Mouse (Mus musculus) T-cell, adult 2 months (primary cell): ENCODE data around the gene Susd1.

Experiments used
- DNase-seq: peaks from one replicate; pipeline ENCODE4 v3.0.0; 2022; ENCODE audit warnings: low spot score

Gene Susd1

GRCm38 (mm10) chr4:59338896-59339535, 99.4 kb downstream of the Susd1 start:
- DNase-seq = no peak

- DNase-seq = no peak
Measured at GRCm38 (mm10) chr4:59337533-59337885, 100.9 kb downstream of the Susd1 start.

- no peak for DNase-seq
Measured at GRCm38 (mm10) chr4:59336846-59337532, 101.4 kb downstream of the Susd1 start.

- no peak for DNase-seq
Measured at GRCm38 (mm10) chr4:59336439-59336809, 102.0 kb downstream of the Susd1 start.

- peak; percentile 71 for DNase-seq
Measured at GRCm38 (mm10) chr4:59335616-59336438, 102.6 kb downstream of the Susd1 start.

- no peak for DNase-seq
Measured at GRCm38 (mm10) chr4:59335101-59335500, 103.3 kb downstream of the Susd1 start.

GRCm38 (mm10) chr4:59334236-59334635, 104.2 kb downstream of the Susd1 start:
- DNase-seq = peak; percentile 73

GRCm38 (mm10) chr4:59333424-59333895, 105.0 kb downstream of the Susd1 start:
- DNase-seq = peak; percentile 55

GRCm38 (mm10) chr4:59332691-59333423, 105.6 kb downstream of the Susd1 start:
- DNase-seq = no peak

- no peak for DNase-seq
Measured at GRCm38 (mm10) chr4:59332089-59332488, 106.3 kb downstream of the Susd1 start.

- peak; percentile 99 for DNase-seq
Measured at GRCm38 (mm10) chr4:59331633-59332032, 106.8 kb downstream of the Susd1 start.

- no peak for DNase-seq
Measured at GRCm38 (mm10) chr4:59330961-59331604, 107.3 kb downstream of the Susd1 start.

- no peak for DNase-seq
Measured at GRCm38 (mm10) chr4:59329461-59330304, 108.8 kb downstream of the Susd1 start.

- no peak for DNase-seq
Measured at GRCm38 (mm10) chr4:59328821-59329220, 109.6 kb downstream of the Susd1 start.

GRCm38 (mm10) chr4:59327986-59328385, 110.4 kb downstream of the Susd1 start:
- peak; percentile 66 for DNase-seq

GRCm38 (mm10) chr4:59326031-59326760, 112.2 kb downstream of the Susd1 start:
- DNase-seq = no peak

- no peak for DNase-seq
Measured at GRCm38 (mm10) chr4:59324317-59324716, 114.1 kb downstream of the Susd1 start.

GRCm38 (mm10) chr4:59323231-59323651, 115.2 kb downstream of the Susd1 start:
- no peak for DNase-seq

GRCm38 (mm10) chr4:59322733-59323132, 115.7 kb downstream of the Susd1 start:
- DNase-seq = no peak

- no peak for DNase-seq
Measured at GRCm38 (mm10) chr4:59322056-59322455, 116.4 kb downstream of the Susd1 start.
